Mouse (Mus musculus): ENCODE results near the gene Syde1. TPM values are rescaled to one million over a fixed set of nuclear protein-coding genes. Genes with fewer than 3 reads are reported as not detected.
A peak's percentile ranks its signal among the peaks of the same experiment; 100 is the strongest.

Syde1 gene
- polyA plus RNA-seq, 1 experiment from 2014 or later, result 13.8 TPM

GRCm38 (mm10) chr10:78573226-78573625 is 18.5 kb downstream of the Syde1 start:
- DNase-seq (ENCODE audit: low spot score) (no peak), ATAC-seq (replicated peaks; ENCODE audit: low FRiP score, low read depth) (no peak)
- Histone ChIP-seq H3K9me3 (replicated peaks; ENCODE audit: low read length) (no peaks in the 10 kb centered on the region), H3K4me1 (replicated peaks; ENCODE audit: insufficient read depth, low read length) (no peaks in the 10 kb centered on the region), H3K4me2 (ENCODE audit: low read length) (no peak overlapping the region), H3K9ac (ENCODE audit: low read depth, low read length) (no peak overlapping the region), H3K4me3 (replicated peaks; ENCODE audit: low read depth, low read length) (no peak overlapping the region), H3K27ac (no peak overlapping the region), H3K27me3 (ENCODE audit: insufficient read depth, low read length) (no peaks in the 10 kb centered on the region), H3K36me3 (ENCODE audit: insufficient read depth, low read length) (0 out of 2 replicates have a peak, but pooled peaks cover 12% of the 10 kb centered on the region)
- 66% methylated on average over 3 of the region's 3 CpGs for WGBS
- TF ChIP-seq CTCF (IDR thresholded peaks at IDR 0.05; ENCODE audit: low read depth), result no peak

GRCm38 (mm10) chr10:78570897-78571296 is 20.9 kb downstream of the Syde1 start:
- no peak for TF ChIP-seq CTCF (IDR thresholded peaks at IDR 0.05; ENCODE audit: low read depth)
- H3K36me3 ChIP-seq (ENCODE audit: insufficient read depth, low read length), result no peaks in the 10 kb centered on the region
- H3K27ac ChIP-seq, result no peak overlapping the region
- WGBS, result 48% methylated on average over 2 of the region's 2 CpGs
- no peak overlapping the region for H3K4me3 ChIP-seq (replicated peaks; ENCODE audit: low read depth, low read length)
- H3K9me3 ChIP-seq (replicated peaks; ENCODE audit: low read length), result no peaks in the 10 kb centered on the region
- no peak overlapping the region for H3K9ac ChIP-seq (ENCODE audit: low read depth, low read length)
- H3K27me3 ChIP-seq (ENCODE audit: insufficient read depth, low read length), result no peaks in the 10 kb centered on the region
- no peak overlapping the region for H3K4me2 ChIP-seq (ENCODE audit: low read length)
- DNase-seq (ENCODE audit: low spot score), result peak; percentile 26
- H3K4me1 ChIP-seq (replicated peaks; ENCODE audit: insufficient read depth, low read length), result no peaks in the 10 kb centered on the region
- no peak for ATAC-seq (replicated peaks; ENCODE audit: low FRiP score, low read depth)

DNA sequence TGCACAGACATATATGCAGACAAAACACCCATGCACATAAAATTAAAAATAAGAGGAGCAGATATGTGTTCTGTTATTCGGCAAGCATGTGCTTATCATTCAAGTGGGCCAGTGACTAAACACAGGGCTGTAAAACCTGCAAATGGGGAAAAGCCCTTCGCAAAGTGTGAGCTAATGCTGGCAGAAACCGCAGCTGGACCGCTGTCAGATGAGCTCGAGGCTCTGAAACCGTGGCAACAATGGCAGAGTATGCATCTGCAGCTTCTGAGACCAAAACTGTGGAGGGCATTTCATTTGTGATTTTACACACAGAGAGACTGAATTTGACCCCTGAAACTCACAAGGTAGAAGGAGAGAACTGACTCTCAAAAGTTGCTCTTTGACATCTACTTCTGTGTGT is 21.3 kb downstream of the Syde1 start:
- DNase-seq (ENCODE audit: low spot score), result no peak
- TF ChIP-seq CTCF (IDR thresholded peaks at IDR 0.05; ENCODE audit: low read depth), result no peak
- no peak overlapping the region for H3K27ac ChIP-seq
- H3K9me3 ChIP-seq (replicated peaks; ENCODE audit: low read length), result no peaks in the 10 kb centered on the region
- 59% methylated on average over 6 of the region's 6 CpGs for WGBS
- no peak for ATAC-seq (replicated peaks; ENCODE audit: low FRiP score, low read depth)
- no peak overlapping the region for H3K4me2 ChIP-seq (ENCODE audit: low read length)
- no peaks in the 10 kb centered on the region for H3K27me3 ChIP-seq (ENCODE audit: insufficient read depth, low read length)
- no peak overlapping the region for H3K9ac ChIP-seq (ENCODE audit: low read depth, low read length)
- no peaks in the 10 kb centered on the region for H3K36me3 ChIP-seq (ENCODE audit: insufficient read depth, low read length)
- H3K4me1 ChIP-seq (replicated peaks; ENCODE audit: insufficient read depth, low read length), result no peaks in the 10 kb centered on the region
- H3K4me3 ChIP-seq (replicated peaks; ENCODE audit: low read depth, low read length), result no peak overlapping the region

DNA sequence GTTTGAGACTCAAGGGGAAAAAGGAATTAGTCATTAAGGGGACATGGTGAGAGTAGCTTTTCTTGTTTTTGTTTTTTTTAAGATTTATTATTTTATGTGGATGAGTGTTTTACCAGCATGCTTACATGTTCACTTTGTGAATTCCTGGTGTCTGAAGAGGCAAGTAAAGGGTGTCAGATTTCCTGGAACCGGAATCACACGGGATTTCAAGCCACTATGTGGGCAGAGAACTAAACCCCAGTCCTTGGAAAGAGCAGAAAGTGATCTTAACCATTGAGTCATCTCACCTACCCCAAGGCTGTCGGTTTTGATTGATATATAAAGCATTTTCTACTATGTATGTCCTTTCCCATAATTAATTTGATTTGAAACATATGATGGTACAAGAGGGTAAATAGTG is 22.1 kb downstream of the Syde1 start:
- Histone ChIP-seq H3K4me3 (replicated peaks; ENCODE audit: low read depth, low read length) (no peak overlapping the region), H3K4me2 (ENCODE audit: low read length) (no peak overlapping the region), H3K4me1 (replicated peaks; ENCODE audit: insufficient read depth, low read length) (no peaks in the 10 kb centered on the region), H3K27me3 (ENCODE audit: insufficient read depth, low read length) (no peaks in the 10 kb centered on the region), H3K27ac (no peak overlapping the region), H3K9me3 (replicated peaks; ENCODE audit: low read length) (no peaks in the 10 kb centered on the region), H3K9ac (ENCODE audit: low read depth, low read length) (no peak overlapping the region), H3K36me3 (ENCODE audit: insufficient read depth, low read length) (no peaks in the 10 kb centered on the region)
- TF ChIP-seq CTCF (IDR thresholded peaks at IDR 0.05; ENCODE audit: low read depth), result no peak
- WGBS, result 39% methylated on average over 3 of the region's 3 CpGs
- ATAC-seq (replicated peaks; ENCODE audit: low FRiP score, low read depth) (no peak), DNase-seq (ENCODE audit: low spot score) (no peak)

- ATAC-seq (replicated peaks; ENCODE audit: low FRiP score, low read depth) (no peak), DNase-seq (ENCODE audit: low spot score) (no peak)
- Histone ChIP-seq H3K4me3 (replicated peaks; ENCODE audit: low read depth, low read length) (no peak overlapping the region), H3K4me2 (ENCODE audit: low read length) (no peak overlapping the region), H3K27me3 (ENCODE audit: insufficient read depth, low read length) (no peaks in the 10 kb centered on the region), H3K4me1 (replicated peaks; ENCODE audit: insufficient read depth, low read length) (no peaks in the 10 kb centered on the region), H3K9me3 (replicated peaks; ENCODE audit: low read length) (no peaks in the 10 kb centered on the region), H3K36me3 (ENCODE audit: insufficient read depth, low read length) (no peaks in the 10 kb centered on the region), H3K9ac (ENCODE audit: low read depth, low read length) (no peak overlapping the region), H3K27ac (no peak overlapping the region)
- TF ChIP-seq CTCF (IDR thresholded peaks at IDR 0.05; ENCODE audit: low read depth), result no peak
- 77% methylated on average over 3 of the region's 3 CpGs for WGBS
These were observed 22.6 kb downstream of the Syde1 start for GRCm38 (mm10) chr10:78569191-78569590.

DNA sequence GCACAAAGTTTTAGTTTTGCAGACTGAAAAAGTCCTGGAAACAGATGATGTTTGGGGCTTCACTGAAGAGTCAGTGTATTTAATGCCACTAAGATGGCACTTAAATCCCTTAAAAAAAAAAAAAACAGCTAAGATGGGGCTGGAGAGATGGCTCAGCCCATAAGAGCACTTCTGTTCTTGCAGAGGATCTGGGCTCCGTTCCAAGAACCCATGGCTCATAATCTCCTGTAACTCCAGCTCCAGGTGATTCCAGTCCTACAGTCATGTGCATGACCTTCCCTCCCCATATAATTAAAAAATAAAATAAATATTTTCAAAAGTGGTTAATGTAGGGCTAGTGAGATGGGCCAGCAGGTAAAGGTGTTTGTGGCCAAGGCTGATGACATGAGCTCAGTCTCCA is 26.7 kb downstream of the Syde1 start:
- DNase-seq (ENCODE audit: low spot score) (no peak), ATAC-seq (replicated peaks; ENCODE audit: low FRiP score, low read depth) (no peak)
- H3K4me3 ChIP-seq (replicated peaks; ENCODE audit: low read depth, low read length), result no peak overlapping the region
- no peaks in the 10 kb centered on the region for H3K4me1 ChIP-seq (replicated peaks; ENCODE audit: insufficient read depth, low read length)
- 78% methylated on average over 1 of the region's 1 CpGs for WGBS
- no peaks in the 10 kb centered on the region for H3K9me3 ChIP-seq (replicated peaks; ENCODE audit: low read length)
- H3K36me3 ChIP-seq (ENCODE audit: insufficient read depth, low read length), result no peaks in the 10 kb centered on the region
- H3K27me3 ChIP-seq (ENCODE audit: insufficient read depth, low read length), result no peaks in the 10 kb centered on the region
- H3K27ac ChIP-seq, result no peak overlapping the region
- TF ChIP-seq CTCF (IDR thresholded peaks at IDR 0.05; ENCODE audit: low read depth), result no peak
- no peak overlapping the region for H3K9ac ChIP-seq (ENCODE audit: low read depth, low read length)
- H3K4me2 ChIP-seq (ENCODE audit: low read length), result no peak overlapping the region

DNA sequence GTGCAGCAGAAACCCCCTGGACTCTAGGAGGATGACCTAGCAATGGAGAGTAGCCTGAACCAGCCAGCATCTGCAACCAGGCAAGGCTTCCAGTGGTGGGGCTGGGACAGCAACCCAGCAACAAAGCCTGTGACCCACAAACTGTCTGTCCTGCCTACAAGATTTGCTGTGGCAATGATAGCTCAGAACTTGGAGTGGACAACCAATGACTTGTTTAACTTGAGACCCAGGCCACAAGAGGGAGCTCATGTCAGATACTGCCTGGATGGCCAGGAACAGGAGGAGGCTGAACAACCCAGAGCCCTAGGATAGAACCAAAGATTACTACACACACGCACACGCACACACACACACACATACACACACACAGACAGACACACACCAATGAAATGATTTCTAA is 50.8 kb downstream of the Syde1 start:
- 62% methylated on average over 2 of the region's 2 CpGs for WGBS
- Histone ChIP-seq H3K27me3 (ENCODE audit: insufficient read depth, low read length) (no peaks in the 10 kb centered on the region), H3K36me3 (ENCODE audit: insufficient read depth, low read length) (no peaks in the 10 kb centered on the region), H3K4me2 (ENCODE audit: low read length) (no peak overlapping the region), H3K9ac (ENCODE audit: low read depth, low read length) (no peak overlapping the region), H3K27ac (no peak overlapping the region), H3K9me3 (replicated peaks; ENCODE audit: low read length) (no peaks in the 10 kb centered on the region), H3K4me3 (replicated peaks; ENCODE audit: low read depth, low read length) (no peak overlapping the region), H3K4me1 (replicated peaks; ENCODE audit: insufficient read depth, low read length) (no peaks in the 10 kb centered on the region)
- DNase-seq (ENCODE audit: low spot score) (peak; percentile 34), ATAC-seq (replicated peaks; ENCODE audit: low FRiP score, low read depth) (no peak)
- TF ChIP-seq CTCF (IDR thresholded peaks at IDR 0.05; ENCODE audit: low read depth), result peak; percentile 60

Other genes with a start within 250 kb of the Syde1 start
- 140 and 144 TPM in 2 replicates for gene Agpat3, start 239.5 kb downstream of the Syde1 start, polyA plus RNA-seq (2015; fragmentation: Nextera tagmentation; extraction: Ambion mirVana)
- gene Rrp1, start 178.9 kb downstream of the Syde1 start, polyA plus RNA-seq (2015; fragmentation: Nextera tagmentation; extraction: Ambion mirVana), result 232 and 262 TPM in 2 replicates
- 402 and 433 TPM in 2 replicates for gene Cstb, start 166.3 kb downstream of the Syde1 start, polyA plus RNA-seq (2015; fragmentation: Nextera tagmentation; extraction: Ambion mirVana)
- 24.0 and 25.2 TPM in 2 replicates for gene Pdxk, start 127.0 kb downstream of the Syde1 start, polyA plus RNA-seq (2015; fragmentation: Nextera tagmentation; extraction: Ambion mirVana)
- gene Olfr1358, start 74.5 kb downstream of the Syde1 start, polyA plus RNA-seq (2015; fragmentation: Nextera tagmentation; extraction: Ambion mirVana), result not detected in 2 replicates
- gene Ilvbl, start 17.6 kb downstream of the Syde1 start, polyA plus RNA-seq (2015; fragmentation: Nextera tagmentation; extraction: Ambion mirVana), result 57.4 and 60.9 TPM in 2 replicates
- not detected in 2 replicates for gene Olfr1357, start 26.1 kb upstream of the Syde1 start, polyA plus RNA-seq (2015; fragmentation: Nextera tagmentation; extraction: Ambion mirVana)
- gene Casp14, start 126.3 kb upstream of the Syde1 start, polyA plus RNA-seq (2015; fragmentation: Nextera tagmentation; extraction: Ambion mirVana), result not detected in 2 replicates
- not detected in 2 replicates for gene Ccdc105, start 161.1 kb upstream of the Syde1 start, polyA plus RNA-seq (2015; fragmentation: Nextera tagmentation; extraction: Ambion mirVana)
- gene Slc1a6, start 188.5 kb upstream of the Syde1 start, polyA plus RNA-seq (2015; fragmentation: Nextera tagmentation; extraction: Ambion mirVana), result 0.34 and 0.59 TPM in 2 replicates